Mouse (Mus musculus): Measurements from ENCODE around the gene Tada3. TPM values are rescaled to one million over a fixed set of nuclear protein-coding genes. Genes with fewer than 3 reads are reported as not detected.
A peak's percentile ranks its signal among the peaks of the same experiment; 100 is the strongest.

Tada3 gene
- total RNA-seq (2014; rRNA removed) (27.8 and 31.0 TPM in 2 replicates), polyA plus RNA-seq (2015; fragmentation: Nextera tagmentation; extraction: Ambion mirVana) (73.8 and 74.0 TPM in 2 replicates)

DNA sequence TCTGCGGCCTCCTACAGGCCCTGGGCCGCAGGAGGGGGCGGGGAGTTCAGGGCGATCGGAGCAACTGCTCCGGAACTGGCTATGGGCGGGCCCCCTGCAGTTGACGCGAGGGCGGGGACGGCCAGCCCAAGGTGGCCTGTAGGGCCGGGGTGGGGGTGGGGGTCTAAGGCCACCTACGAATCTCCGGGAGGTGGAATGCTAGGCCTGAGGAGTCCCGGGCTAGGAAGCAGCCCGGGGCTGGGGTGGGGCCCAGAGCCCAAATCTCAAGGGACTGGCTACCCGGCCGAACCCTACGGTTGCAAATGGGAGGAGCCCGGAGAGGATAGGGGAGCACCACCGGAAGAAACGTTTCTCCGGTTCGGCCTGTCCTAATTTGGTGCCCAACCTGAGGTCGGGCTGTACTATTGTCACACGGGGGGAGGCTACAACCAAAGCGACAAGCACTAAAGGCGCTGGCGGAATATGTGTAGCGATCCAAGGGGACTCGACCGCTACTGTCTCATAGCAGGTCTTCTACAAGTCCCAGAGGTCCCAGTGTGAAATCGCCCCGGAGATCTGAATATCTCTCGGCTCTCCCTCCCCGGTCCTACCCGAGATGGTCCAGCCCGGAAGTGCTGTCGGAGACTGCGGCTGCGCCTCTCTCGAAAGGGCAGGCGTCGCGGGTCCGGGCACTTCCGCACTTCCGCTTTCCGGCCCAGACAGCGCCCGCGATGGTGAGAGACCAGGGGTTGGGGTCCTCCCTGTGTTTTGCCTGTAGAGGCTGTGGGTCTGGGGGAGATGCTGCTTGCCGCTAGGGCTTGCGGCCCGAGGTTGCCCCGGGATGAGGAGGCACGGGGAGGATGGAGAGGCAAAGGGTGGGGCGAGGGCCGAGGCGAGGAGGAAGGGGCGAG lies at the start of gene Tada3, which contains the start of gene Arpc4:
Gene Tada3, minus strand, starts transcription at position 388 of the 890 bp plus-strand sequence.
Gene Arpc4, plus strand, starts transcription at position 620 of the 890 bp plus-strand sequence.
- DNase-seq (ENCODE audit: low spot score): peak; percentile 97
- peaks cover 36% of the 10 kb centered on the region for H3K36me3 ChIP-seq (ENCODE audit: insufficient read depth, low read length)
- under 1% methylated on average over 57 of the region's 61 CpGs for WGBS

DNA sequence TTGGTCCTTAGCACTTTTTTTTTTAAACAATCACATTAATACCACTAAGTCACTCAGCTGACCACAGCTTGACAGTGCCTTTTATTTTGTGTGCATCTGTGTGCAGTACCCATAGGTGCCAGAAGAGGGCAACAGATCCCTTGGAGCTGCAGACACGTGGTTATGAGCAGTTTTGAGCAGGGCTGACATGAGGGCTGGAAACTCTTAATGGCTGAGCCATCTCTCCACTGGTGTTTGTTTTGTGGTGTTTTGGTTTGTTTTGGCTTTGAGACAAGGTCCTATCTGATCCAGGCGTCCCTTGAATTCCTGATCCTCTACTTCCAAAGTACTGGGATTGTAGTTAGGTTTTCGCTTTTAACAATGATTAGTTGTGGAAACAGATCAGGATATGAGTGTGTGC lies 49.7 kb upstream of the Tada3 start:
- peak; percentile 18 for DNase-seq (ENCODE audit: low spot score)
- Histone ChIP-seq H3K27me3 (ENCODE audit: insufficient read depth, low read length) (no peaks in the 10 kb centered on the region), H3K27ac (ENCODE audit: low read depth, low read length) (no peak overlapping the region), H3K36me3 (ENCODE audit: insufficient read depth, low read length) (no peaks in the 10 kb centered on the region), H3K9ac (replicated peaks; ENCODE audit: low read length, poor library complexity, severe bottlenecking) (no peak overlapping the region), H3K9me3 (ENCODE audit: low read length) (no peaks in the 10 kb centered on the region), H3K4me3 (ENCODE audit: low read depth, low read length) (no peak overlapping the region), H3K4me1 (ENCODE audit: insufficient read depth, low read length) (no peaks in the 10 kb centered on the region), H3K4me2 (ENCODE audit: low read depth, low read length, poor library complexity, severe bottlenecking) (no peak overlapping the region)
- 65% methylated on average over 3 of the region's 3 CpGs for WGBS
- peak; percentile 76 for TF ChIP-seq CTCF (IDR thresholded peaks at IDR 0.05)
- no peak for ATAC-seq (ENCODE audit: low FRiP score)

More for the DNA sequence above, at the start of gene Tada3, which contains the start of gene Arpc4:
- peak; percentile 34 for TF ChIP-seq CTCF (IDR thresholded peaks at IDR 0.05)
- H3K9ac ChIP-seq (replicated peaks; ENCODE audit: low read length, poor library complexity, severe bottlenecking): peak within 1 kb of the TSS; percentile 97
- H3K4me2 ChIP-seq (ENCODE audit: low read depth, low read length, poor library complexity, severe bottlenecking): peak within 1 kb of the TSS; percentile 95
- H3K27me3 ChIP-seq (ENCODE audit: insufficient read depth, low read length): no peaks in the 10 kb centered on the region
- ATAC-seq (ENCODE audit: low FRiP score): peak; percentile 95
- H3K9me3 ChIP-seq (ENCODE audit: low read length): no peaks in the 10 kb centered on the region
- peak within 1 kb of the TSS; percentile 99 for H3K4me3 ChIP-seq (ENCODE audit: low read depth, low read length)
- no peaks in the 10 kb centered on the region; the same call in 1 of the 2 replicates for H3K4me1 ChIP-seq (ENCODE audit: insufficient read depth, low read length)
- peak within 1 kb of the TSS; percentile 92 for H3K27ac ChIP-seq (ENCODE audit: low read depth, low read length)

DNA sequence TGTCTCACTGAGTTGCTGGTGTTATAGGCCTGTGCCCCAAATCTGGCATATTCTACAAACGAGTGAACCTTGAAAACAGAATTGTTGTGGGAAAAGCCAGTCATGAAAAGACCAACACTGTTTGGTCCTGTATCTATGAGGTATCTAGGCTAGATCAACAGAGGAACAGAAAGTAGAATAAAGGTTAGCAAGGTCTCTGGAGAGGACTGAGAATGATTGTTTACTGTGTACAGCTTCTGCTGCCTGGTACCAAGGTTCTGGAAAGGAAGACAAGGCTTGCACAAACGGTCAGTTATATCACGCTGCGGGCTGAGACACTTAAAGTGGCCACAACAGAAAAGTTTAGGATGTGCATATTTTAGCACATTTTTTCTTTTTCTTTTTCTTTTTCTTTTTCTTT lies 49.0 kb upstream of the Tada3 start:
- 91% methylated on average over 4 of the region's 4 CpGs for WGBS
- no peak for DNase-seq (ENCODE audit: low spot score)
- no peak overlapping the region for H3K4me2 ChIP-seq (ENCODE audit: low read depth, low read length, poor library complexity, severe bottlenecking)

DNA sequence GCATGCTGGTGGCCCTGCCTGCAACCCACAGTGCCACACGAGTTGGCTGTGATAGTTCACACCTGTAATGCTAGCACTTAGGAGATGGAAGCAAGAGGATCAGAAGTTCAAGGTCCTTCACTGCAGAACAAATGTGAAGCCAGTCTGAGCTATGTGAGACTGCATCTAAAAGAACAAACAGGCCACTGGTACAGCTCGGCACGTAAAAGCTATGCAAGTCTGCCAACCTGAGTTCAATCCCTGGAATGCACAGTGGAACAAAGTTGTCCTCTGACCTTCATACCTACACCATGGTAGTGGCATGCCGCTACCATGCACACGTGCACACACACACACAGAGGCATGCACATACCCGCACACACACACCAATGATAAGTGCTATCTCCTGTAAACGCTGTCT lies 46.5 kb upstream of the Tada3 start:
- no peaks in the 10 kb centered on the region for H3K9me3 ChIP-seq (ENCODE audit: low read length)
- no peak for ATAC-seq (ENCODE audit: low FRiP score)
- no peak overlapping the region for H3K27ac ChIP-seq (ENCODE audit: low read depth, low read length)
- H3K9ac ChIP-seq (replicated peaks; ENCODE audit: low read length, poor library complexity, severe bottlenecking): no peak overlapping the region
- no peak overlapping the region for H3K4me3 ChIP-seq (ENCODE audit: low read depth, low read length)
- H3K4me2 ChIP-seq (ENCODE audit: low read depth, low read length, poor library complexity, severe bottlenecking): no peak overlapping the region
- no peaks in the 10 kb centered on the region for H3K36me3 ChIP-seq (ENCODE audit: insufficient read depth, low read length)
- H3K27me3 ChIP-seq (ENCODE audit: insufficient read depth, low read length): no peaks in the 10 kb centered on the region
- TF ChIP-seq CTCF (IDR thresholded peaks at IDR 0.05): no peak
- no peak for DNase-seq (ENCODE audit: low spot score)
- WGBS: 85% methylated on average over 7 of the region's 7 CpGs
- H3K4me1 ChIP-seq (ENCODE audit: insufficient read depth, low read length): no peaks in the 10 kb centered on the region

More for the DNA sequence above, 49.0 kb upstream of the Tada3 start:
- no peaks in the 10 kb centered on the region for H3K36me3 ChIP-seq (ENCODE audit: insufficient read depth, low read length)
- no peaks in the 10 kb centered on the region for H3K9me3 ChIP-seq (ENCODE audit: low read length)
- no peak overlapping the region for H3K4me3 ChIP-seq (ENCODE audit: low read depth, low read length)
- no peak for ATAC-seq (ENCODE audit: low FRiP score)
- TF ChIP-seq CTCF (IDR thresholded peaks at IDR 0.05): no peak
- H3K27ac ChIP-seq (ENCODE audit: low read depth, low read length): no peak overlapping the region
- H3K9ac ChIP-seq (replicated peaks; ENCODE audit: low read length, poor library complexity, severe bottlenecking): no peak overlapping the region
- no peaks in the 10 kb centered on the region for H3K4me1 ChIP-seq (ENCODE audit: insufficient read depth, low read length)
- H3K27me3 ChIP-seq (ENCODE audit: insufficient read depth, low read length): no peaks in the 10 kb centered on the region

DNA sequence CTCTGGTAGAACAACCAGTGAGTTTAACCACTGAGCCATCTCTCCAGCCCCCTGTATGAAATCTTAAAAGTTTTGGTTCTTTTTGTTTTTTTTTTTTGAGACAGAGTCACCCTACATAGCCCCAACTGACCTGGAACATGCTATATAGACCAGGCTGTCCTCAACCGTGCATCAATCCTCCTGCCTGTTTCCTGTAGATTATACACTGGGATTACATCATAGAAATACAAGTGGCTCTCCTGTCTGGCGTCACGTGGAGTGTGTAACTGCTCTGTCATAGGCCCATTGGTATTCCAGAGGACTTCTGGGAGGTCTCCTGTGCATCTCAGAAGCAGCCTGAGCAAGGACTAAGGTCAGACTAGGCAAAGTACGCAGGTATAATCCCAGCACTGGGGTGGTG lies 45.3 kb upstream of the Tada3 start:
- Histone ChIP-seq H3K9ac (replicated peaks; ENCODE audit: low read length, poor library complexity, severe bottlenecking) (no peak overlapping the region), H3K27me3 (ENCODE audit: insufficient read depth, low read length) (no peaks in the 10 kb centered on the region), H3K4me3 (ENCODE audit: low read depth, low read length) (no peak overlapping the region), H3K9me3 (ENCODE audit: low read length) (no peaks in the 10 kb centered on the region), H3K36me3 (ENCODE audit: insufficient read depth, low read length) (no peaks in the 10 kb centered on the region), H3K4me1 (ENCODE audit: insufficient read depth, low read length) (peaks cover 5% of the 10 kb centered on the region; the same call in 1 of the 2 replicates), H3K27ac (ENCODE audit: low read depth, low read length) (no peak overlapping the region), H3K4me2 (ENCODE audit: low read depth, low read length, poor library complexity, severe bottlenecking) (no peak overlapping the region)
- DNase-seq (ENCODE audit: low spot score): no peak
- ATAC-seq (ENCODE audit: low FRiP score): no peak
- 79% methylated on average over 4 of the region's 4 CpGs for WGBS
- no peak for TF ChIP-seq CTCF (IDR thresholded peaks at IDR 0.05)

DNA sequence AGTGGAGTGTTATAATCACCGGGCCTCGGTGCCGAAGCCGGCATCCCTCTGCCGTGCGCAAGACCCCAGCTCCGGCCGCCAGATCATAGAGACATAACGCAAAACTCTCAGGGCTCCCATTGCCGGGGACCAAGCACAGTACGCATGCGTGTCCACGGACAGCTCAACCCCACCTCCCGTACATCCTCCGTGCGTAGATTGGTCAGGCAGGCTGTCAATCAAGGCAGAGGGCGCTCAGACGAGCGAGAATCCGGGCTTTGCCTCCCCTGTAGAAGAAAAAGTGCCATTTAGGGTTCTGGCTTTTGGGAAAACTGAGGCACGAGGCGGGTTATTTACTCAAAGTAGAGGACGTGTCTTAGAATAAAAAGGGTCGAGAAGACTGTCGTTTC lies 41.5 kb upstream of the Tada3 start, which contains the start of gene Rpusd3:
Gene Rpusd3, minus strand, starts transcription at position 142 of the 389 bp plus-strand sequence.
- TF ChIP-seq CTCF (IDR thresholded peaks at IDR 0.05): no peak
- H3K9ac ChIP-seq (replicated peaks; ENCODE audit: low read length, poor library complexity, severe bottlenecking): peak within 1 kb of the TSS; percentile 70
- ATAC-seq (ENCODE audit: low FRiP score) (peak; percentile 96), DNase-seq (ENCODE audit: low spot score) (peak; percentile 98)
- peak within 1 kb of the TSS; percentile 97 for H3K4me2 ChIP-seq (ENCODE audit: low read depth, low read length, poor library complexity, severe bottlenecking)
- no peaks in the 10 kb centered on the region for H3K27me3 ChIP-seq (ENCODE audit: insufficient read depth, low read length)
- peaks cover 11% of the 10 kb centered on the region for H3K4me1 ChIP-seq (ENCODE audit: insufficient read depth, low read length)
- H3K9me3 ChIP-seq (ENCODE audit: low read length): no peaks in the 10 kb centered on the region
- WGBS: under 1% methylated on average over 25 of the region's 25 CpGs
- H3K4me3 ChIP-seq (ENCODE audit: low read depth, low read length): peak within 1 kb of the TSS; percentile 49
- peaks cover 9% of the 10 kb centered on the region for H3K36me3 ChIP-seq (ENCODE audit: insufficient read depth, low read length)
- H3K27ac ChIP-seq (ENCODE audit: low read depth, low read length): peak within 1 kb of the TSS; percentile 49
